Mouse (Mus musculus): ENCODE data around the gene Zcchc9. TPM values are rescaled to one million over a fixed set of nuclear protein-coding genes. Genes with fewer than 3 reads are reported as not detected.

Gene Zcchc9
- total RNA-seq (2021), result 10 to 100 TPM; 12.9 to 14.4 TPM
- long read RNA-seq, experiment 1, transcript Zcchc9-201 (6 exons, 1,541 nt), result major isoform, 10 of 14 reads
- long read RNA-seq, experiment 1, partial matches to known transcripts, result 0 of 14 reads
- long read RNA-seq, experiment 1, other reads (novel, unspliced or antisense), result 4 of 14 reads
- long read RNA-seq, experiment 2, transcript Zcchc9-201 (6 exons, 1,541 nt), result major isoform, 13 of 19 reads
- long read RNA-seq, experiment 2, partial matches to known transcripts, result 0 of 19 reads
- long read RNA-seq, experiment 2, other reads (novel, unspliced or antisense), result 6 of 19 reads

DNA sequence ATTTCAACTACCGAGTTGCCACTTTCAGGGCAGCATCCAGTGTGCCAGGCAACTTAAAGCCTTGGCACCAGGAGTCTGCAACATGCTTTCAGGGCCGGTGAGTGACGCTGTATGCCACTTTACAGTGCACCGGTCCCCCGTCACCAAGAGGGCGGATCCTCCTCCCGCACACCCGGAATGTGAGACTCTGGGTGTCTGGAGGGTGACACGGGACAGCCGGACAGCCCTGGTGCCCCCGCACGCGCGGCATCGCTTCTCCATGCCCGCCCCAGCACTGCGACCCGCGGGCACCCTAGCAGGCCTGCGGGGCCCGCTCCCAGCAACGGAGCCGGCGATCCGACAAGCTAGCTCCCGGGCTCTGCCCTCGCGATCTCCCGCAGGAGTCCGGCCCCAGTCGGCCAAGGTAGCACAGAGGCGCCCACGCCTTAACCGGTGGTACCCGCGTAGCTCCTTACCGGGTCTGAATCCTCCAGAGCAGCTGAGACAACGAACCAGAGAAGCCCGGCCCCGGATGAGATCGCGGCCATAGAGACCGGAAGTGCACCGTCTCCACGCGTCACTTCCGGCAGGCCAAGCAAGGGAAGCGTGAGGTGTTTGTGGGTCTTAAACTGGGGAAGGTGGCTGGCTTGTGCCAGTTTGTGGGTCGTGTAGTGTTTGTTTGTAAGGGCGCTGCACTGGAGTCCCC lies at the start of gene Zcchc9:
Gene Zcchc9, minus strand, starts transcription at position 551 of the 685 bp plus-strand sequence.
- peak; percentile 85 for DNase-seq
- intact Hi-C loops (cut with DNase I; ENCODE audit: low total_unique reads), result no loop called here

- DNase-seq, result no peak
- intact Hi-C loops (cut with DNase I; ENCODE audit: low total_unique reads), result no loop called here
Measured at GRCm38 (mm10) chr13:91854412-91854811, 46.9 kb upstream of the Zcchc9 start.

- intact Hi-C loops (cut with DNase I; ENCODE audit: low total_unique reads), result no loop called here
- DNase-seq, result no peak
Measured at GRCm38 (mm10) chr13:91827876-91828275, 20.4 kb upstream of the Zcchc9 start.

DNA sequence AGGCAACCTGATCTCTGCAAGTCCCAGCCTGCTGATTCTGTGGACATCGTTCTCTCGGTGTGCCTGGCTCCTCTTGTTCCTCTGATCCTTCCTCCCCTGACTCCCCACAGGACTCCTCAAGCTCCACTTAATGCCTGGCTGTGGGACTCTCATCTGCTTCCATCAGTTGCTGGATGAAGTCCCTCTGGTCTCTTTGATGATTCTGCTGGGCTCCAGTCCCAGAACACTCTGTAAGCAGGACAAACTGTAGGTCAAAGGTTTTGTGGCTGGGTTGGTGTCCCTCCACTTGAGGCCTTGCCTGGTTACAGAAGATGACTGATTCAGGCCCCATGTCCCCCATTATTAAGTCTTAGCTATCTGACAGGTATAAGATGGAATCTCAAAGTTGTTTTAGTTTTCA lies 18.6 kb upstream of the Zcchc9 start:
- DNase-seq, result peak; percentile 24
- intact Hi-C loops (cut with DNase I; ENCODE audit: low total_unique reads), result no loop called here

DNA sequence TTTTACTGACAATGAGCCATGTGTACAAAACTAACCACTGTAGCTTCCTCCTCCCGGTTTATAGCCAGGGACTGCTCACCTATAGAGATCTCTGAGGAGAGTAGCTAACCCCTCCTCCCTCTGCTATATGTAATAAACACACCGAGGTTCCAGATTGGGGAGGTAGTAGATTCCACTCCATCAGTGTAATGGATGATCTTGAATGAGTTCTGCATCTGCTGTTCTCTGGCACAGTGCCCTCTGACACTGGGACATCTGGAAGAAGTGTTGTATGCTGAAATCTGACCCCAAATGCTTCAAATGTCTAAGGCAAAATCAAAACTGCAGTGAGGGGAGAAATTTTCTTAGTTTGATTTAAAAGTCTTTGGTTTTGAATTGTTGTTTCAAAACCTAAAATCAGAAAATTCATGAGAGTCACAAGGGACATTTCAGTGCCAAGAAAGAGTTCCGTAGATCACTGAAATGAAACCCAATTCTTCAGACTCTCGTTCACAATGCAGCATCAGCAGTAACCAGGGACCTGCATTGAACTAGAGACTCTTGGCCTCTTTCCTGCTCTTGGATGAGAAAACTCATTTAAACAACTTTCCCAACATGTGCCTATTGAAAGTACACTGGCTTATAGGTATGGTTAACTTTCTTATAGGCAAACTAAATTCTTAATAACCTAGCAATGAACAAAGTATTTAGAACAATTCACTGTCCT lies 17.5 kb upstream of the Zcchc9 start:
- intact Hi-C loops (cut with DNase I; ENCODE audit: low total_unique reads), result no loop called here
- peak; percentile 80 for DNase-seq

- no peak for DNase-seq
- intact Hi-C loops (cut with DNase I; ENCODE audit: low total_unique reads), result no loop called here
Measured at GRCm38 (mm10) chr13:91823735-91824134, 16.2 kb upstream of the Zcchc9 start.

GRCm38 (mm10) chr13:91814670-91815069 lies 7.2 kb upstream of the Zcchc9 start:
- intact Hi-C loops (cut with DNase I; ENCODE audit: low total_unique reads), result no loop called here
- no peak for DNase-seq

DNA sequence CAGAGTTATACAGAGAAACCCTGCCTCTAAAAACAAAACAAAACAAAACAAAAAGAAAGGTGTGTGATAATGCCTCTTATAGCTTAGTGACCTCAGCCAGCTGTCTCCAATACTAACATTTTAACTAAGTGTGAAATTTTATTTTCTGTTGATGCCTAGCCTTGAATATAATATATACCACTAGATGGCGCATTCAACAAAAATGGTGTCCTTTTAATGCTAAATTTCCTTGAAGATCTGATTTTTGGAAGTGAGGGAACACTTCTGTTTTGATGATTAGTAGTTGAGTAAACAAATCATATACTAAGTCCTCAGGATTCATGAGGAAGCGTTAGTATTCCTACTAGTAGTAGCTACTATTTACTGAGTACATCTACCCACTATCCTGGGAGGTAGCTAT lies 2.0 kb upstream of the Zcchc9 start:
- DNase-seq, result no peak
- intact Hi-C loops (cut with DNase I; ENCODE audit: low total_unique reads), result no loop called here

DNA sequence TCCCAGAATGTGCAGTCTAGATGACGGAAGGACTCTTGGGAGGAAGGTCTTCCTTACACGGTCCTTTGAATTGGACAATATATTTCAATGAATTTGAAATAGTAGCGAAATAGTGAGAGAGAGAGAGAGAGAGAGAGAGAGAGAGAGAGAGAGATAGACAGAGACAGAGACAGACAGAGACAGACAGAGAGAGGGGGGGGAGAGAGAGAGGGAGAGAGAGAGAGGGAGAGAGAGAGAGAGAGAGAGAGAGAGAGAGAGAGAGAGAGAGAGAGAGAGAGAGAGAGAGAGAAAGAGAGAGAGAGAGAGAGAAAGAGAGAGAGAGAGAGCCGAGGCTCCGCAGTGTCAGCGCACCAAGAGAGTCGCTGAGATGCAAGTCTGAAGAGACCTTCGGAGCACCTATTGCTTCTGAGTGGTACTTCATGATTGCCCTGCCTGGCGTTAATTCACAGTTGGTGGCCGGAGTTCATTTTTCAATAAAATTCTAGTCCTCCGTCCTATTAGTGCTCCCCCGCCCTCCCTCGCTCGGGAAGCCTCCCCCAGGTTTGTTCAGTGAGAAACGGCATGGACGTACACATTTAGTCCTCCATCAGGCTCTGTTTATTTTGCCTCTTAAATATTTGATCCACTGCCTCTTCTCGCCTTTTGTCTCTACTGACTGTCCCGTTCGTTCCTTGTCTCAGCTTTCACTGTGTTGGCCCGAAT lies 520 bp upstream of the Zcchc9 start:
- DNase-seq, result no peak
- intact Hi-C loops (cut with DNase I; ENCODE audit: low total_unique reads), result no loop called here

DNA sequence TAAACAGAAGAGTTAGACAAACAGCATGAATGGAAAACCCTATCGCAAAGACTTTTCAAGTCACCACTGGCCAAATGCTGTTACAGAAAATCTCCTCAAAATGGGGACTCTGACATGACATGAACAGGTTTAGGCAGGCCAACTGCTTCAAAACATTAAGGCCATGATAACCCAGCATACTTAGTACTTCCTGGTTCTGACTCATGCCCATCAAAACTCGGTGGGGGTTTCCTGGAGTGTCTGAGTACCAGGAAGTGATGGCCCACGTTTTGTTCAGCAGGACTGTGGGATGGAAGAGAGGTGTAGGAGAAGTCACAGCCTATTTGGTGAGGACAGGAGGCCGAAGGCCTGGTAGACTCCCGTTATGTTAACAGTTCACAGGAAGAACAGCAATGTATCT lies 5.8 kb downstream of the Zcchc9 start:
- no peak for DNase-seq
- intact Hi-C loops (cut with DNase I; ENCODE audit: low total_unique reads), result no loop called here

DNA sequence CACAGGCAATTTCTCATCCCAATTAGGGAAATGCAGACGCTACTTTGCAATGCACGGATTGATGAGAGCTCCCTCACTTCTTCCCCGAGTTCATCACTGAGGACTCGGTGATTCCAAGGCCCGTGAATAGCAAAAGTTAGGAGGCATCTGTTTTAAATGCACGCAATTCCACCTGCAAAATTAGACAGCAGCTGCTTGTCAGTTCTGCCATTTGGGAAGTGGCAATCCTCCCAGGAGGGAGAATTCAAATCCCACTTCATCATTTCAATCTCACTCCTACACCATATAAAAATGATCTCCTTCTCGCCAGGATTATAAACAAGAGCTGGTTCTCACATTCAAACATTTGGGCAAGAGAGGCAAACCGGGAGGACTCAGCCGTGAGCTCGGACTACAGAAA lies 10.1 kb downstream of the Zcchc9 start:
- no peak for DNase-seq
- intact Hi-C loops (cut with DNase I; ENCODE audit: low total_unique reads), result no loop called here

DNA sequence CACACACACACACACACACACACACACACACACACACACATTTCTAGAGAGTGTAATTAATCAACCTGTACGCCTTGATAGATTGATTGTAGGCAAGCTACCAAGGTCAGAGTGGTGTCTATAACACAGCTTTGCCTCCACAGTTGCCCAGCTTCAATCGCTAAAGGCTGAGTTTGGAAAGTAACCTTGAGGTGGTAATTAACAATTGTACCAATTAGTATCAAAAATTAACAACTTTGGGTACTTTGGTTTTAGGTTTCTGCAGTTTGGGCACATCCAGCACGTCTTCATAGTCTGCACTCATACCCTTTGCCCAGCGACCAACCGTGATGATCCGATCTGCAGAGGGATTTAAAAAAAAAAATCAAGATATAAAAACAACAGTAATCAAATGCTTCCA lies 10.6 kb downstream of the Zcchc9 start:
- intact Hi-C loops (cut with DNase I; ENCODE audit: low total_unique reads), result no loop called here
- no peak for DNase-seq

DNA sequence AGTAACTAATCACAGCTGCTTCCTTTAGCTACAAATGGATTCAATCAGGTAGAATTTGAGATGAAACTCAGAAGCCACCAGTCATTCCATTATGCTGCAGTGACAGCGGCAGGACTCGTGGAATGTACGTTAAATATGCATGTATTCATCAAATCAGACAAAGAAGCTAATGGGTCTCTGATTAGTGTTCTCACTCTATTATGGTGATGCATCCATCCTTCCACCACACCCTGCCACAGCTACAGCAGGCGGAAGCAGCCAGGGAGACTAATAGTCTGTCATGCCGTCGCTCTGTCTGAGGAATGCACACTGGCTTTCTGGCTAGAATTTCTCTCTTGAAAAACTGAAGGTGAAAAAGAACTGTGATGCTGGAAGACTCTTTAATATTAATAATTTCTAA lies 11.5 kb downstream of the Zcchc9 start:
- intact Hi-C loops (cut with DNase I; ENCODE audit: low total_unique reads), result no loop called here

DNA sequence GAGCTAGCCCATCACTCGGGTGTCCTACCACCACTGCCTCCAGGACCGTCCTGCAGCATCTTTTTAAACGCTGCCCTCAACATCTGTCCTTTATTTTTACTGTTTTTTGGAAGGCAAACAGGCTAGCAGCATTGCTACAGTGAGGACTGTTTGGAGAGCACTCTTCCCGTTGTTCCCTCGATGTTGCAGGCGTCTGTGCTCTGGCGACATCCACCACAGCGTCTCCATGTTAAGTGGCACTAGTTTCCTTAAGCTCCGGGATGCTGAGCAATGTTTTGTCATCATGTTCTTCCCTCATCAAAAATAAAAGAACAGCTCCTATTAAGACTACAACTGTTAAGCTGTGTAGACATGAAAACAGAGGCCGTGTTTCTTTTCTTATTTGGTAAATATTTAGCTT lies 11.9 kb downstream of the Zcchc9 start:
- no peak for DNase-seq
- intact Hi-C loops (cut with DNase I; ENCODE audit: low total_unique reads), result no loop called here

More for the DNA sequence above, 11.5 kb downstream of the Zcchc9 start:
- no peak for DNase-seq

DNA sequence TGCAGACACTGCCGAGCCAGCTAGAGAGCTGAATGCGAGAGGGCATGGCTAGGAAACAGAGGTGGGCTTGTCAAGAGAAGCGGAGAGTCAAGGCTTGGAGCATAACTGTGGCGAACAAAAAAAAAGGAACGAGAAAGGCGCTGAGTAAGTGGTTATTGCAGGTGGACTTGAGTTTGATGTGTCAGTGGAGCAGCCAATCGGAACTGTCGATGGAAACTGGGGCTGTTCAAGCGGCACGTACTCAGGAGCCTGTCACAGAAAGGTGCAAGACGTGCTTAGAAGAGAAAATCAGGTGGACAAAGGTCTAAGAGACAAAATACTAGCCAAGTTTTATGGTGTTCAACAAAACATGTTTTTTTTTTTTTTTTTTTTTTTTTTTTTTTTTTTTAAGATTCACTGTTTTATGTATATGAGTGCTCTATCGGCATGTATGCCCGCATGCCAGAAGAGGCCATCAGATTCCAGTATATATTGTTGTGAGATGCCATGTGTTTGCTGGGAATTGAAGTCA lies 12.5 kb downstream of the Zcchc9 start:
- intact Hi-C loops (cut with DNase I; ENCODE audit: low total_unique reads), result no loop called here

GRCm38 (mm10) chr13:91792035-91792434 lies 15.5 kb downstream of the Zcchc9 start:
- DNase-seq, result no peak
- intact Hi-C loops (cut with DNase I; ENCODE audit: low total_unique reads), result no loop called here

More for the DNA sequence above, 12.5 kb downstream of the Zcchc9 start:
- no peak for DNase-seq

DNA sequence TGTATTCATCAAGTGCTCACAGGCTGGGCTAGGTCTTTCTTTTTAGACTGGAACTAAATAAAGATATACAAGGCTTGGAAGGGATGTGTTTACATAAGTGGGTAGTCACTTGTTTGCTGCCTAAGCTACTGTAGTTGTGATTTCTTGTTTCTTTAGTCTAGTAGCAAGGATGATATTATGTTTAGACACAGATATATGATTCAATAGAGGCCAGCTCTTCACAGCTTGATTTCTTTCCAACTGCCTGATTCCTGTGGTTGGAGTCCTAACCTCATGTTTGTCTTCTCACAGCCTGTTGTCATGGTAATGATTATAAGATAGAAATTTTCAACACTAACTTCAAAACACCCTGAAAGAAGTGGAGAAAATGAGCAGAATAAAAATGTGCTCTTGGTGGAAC lies 27.6 kb downstream of the Zcchc9 start:
- DNase-seq, result no peak
- intact Hi-C loops (cut with DNase I; ENCODE audit: low total_unique reads), result no loop called here

GRCm38 (mm10) chr13:91778092-91778491 lies 29.4 kb downstream of the Zcchc9 start:
- no peak for DNase-seq
- intact Hi-C loops (cut with DNase I; ENCODE audit: low total_unique reads), result no loop called here

GRCm38 (mm10) chr13:91768683-91769651 lies 38.5 kb downstream of the Zcchc9 start:
- DNase-seq, result no peak
- intact Hi-C loops (cut with DNase I; ENCODE audit: low total_unique reads), result no loop called here

Measured in gastrocnemius, postnatal 14 days (tissue).